Mouse (Mus musculus) left cerebral cortex, adult 9 months (tissue): Measurements from ENCODE around the gene Kcnh4.
"Not testable (repeated sequence)": the region's sequence is repeated elsewhere in the genome, so short reads cannot be mapped to it uniquely, and the experiment has no call there.

Source experiments
- DNase-seq, 2 experiments: peaks; one replicate each; pipeline ENCODE4 v3.0.0; 2022; ENCODE audit warnings: low spot score in 2 of 2

Gene Kcnh4

DNA sequence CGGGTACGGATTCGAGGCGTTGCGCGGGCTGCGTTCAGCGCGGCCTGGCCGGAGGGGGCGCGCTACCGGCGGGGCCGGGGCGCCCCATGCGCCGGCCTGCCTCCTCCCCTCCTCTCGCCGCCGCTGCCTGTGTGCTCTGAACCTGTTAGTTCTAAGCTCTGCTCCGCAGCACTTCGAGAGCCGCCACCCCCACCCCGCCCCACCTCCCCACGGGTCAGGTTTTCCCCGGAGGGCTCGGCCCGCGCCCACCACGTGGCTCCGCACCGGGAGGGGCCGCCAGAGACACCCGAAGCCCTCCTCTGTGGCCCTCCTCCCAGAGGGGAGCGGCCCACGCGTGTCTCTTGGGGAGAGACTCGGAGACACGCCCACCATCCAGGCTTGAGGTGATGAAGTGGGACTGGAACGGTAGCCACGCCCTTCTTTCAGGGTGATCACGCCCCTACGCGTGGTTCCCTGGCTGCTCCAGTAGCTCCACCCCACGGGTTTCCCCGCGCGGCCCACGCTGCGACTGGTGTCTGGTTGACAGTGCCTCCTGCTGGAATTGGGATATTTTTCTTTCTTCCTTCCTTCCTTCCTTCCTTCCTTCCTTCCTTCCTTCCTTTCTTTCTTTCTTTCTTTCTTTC, at the start of gene Kcnh4:
Kcnh4 (minus strand) TSS at position 332 of the 623 bp plus-strand sequence.
- DNase-seq = peak; percentile 89 to 93

DNA sequence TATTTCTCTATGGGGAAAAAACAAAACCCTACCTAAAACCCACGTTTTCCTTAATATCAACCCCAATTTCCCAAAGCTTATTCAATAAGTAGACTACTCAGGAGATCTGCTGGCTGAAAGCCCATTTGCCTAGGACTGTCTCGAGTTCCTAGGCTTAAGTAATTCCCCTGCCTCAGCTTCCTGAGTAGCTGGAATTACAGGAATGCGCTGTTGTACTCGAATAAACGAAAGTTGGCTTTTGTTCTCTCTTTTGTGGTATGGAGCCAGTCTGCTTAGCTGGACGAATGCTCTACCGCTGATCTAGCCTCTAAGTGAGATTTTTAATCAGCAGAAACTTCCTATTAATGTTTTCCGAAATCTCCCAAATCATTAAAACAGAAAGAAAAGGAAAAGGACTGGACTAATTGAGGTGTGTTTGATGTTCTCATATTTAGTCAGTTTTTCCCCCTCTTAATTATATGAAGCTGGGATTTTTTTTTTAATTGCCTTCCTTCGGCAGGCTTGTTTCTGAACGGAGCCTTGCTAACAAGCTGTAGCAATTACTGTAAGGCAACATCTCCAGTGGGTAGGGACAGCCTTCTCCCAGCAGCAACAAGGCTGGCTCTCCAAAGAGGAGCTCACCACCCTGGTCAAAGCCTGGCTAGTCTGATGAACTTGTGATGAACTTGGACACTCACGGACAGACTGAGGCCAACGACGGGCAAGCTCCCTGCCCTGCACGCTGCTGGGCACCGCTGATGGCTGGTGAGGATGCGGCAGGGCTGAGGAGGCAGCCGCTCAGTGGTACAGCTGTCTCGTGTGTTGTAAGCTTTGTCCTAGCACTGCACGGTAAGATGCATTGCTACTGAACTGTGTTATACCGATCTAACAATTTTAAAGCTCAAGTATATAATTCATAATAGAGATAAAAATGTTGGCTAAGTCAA, 46.9 kb upstream of the Kcnh4 start:
- no peak for DNase-seq

GRCm38 (mm10) chr11:100805535-100805934, 45.8 kb upstream of the Kcnh4 start:
- DNase-seq = no peak

DNA sequence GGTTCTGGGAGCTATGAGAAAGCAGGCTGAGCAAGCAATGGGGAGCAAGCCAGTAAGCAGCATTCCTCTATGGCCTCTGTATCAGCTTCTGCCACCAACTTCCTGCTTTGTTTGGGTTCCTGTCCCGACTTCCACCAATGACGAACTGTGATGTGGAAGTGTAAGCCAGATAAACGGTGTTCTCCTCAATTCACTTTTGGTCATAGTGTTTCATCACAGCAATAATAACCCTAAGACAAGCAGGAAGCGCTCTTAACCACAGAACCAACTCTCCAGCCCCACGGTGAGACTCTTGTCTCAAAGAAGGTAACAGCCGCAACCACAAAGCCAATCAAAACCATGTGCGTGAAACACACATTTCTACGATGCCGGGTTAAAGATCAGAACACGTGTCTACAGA, 44.7 kb upstream of the Kcnh4 start:
- DNase-seq = no peak

GRCm38 (mm10) chr11:100799426-100799825, 39.7 kb upstream of the Kcnh4 start:
- DNase-seq = no peak

- DNase-seq = no peak
These were observed 36.8 kb upstream of the Kcnh4 start for GRCm38 (mm10) chr11:100796585-100796984.

GRCm38 (mm10) chr11:100795386-100795785, 35.6 kb upstream of the Kcnh4 start:
- no peak for DNase-seq

DNA sequence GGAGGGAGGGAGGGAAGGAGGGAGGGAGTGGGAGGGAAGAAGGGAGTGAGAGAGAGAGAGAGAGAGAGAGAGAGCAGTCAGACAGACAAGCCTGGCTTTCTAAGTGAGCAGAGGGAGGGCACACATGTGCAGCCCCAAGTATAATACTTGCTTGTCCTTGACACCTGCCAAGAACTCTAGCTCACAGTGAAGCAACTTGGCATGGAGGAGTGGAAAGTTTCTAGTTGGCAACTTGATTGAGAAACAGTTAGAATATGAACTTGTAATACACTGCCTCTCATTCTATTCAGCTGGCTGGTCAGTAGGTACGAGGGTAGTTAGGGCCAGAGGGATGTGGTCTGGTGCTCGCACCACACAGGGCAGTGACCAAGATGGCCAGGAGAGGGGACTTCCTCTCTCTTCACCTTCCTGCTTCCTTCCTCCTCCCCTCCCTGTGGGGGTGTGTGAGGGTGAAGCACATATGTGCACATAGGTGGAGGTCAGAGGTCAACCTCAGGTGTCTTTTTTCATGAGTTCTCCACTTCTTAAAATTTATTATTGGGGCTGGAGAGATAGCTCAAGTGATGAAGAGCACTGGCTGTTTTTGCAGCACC, 31.8 kb upstream of the Kcnh4 start:
- DNase-seq = no peak

DNA sequence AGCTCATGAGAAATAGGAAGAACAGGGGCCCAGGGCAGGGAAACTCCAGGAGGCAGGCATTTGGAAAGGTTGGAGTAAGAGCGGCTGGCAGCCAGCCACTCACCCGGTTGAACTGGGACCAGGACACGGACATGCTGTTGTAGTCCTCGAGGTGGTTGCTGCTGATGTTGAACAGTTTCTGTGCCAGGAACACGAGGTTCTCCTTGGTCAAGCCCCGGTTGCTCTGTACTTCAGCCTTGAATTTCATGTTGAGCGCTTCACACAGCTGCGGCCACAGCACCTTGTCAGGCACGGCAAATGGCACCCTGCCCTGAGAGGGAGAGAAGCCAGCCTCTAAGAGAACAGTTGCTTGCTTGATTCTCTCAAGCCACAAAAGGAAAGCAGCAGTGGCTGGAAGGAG, 30.9 kb upstream of the Kcnh4 start:
- not testable (repeated sequence) for DNase-seq

GRCm38 (mm10) chr11:100789702-100790101, 30.0 kb upstream of the Kcnh4 start:
- DNase-seq = no peak

DNA sequence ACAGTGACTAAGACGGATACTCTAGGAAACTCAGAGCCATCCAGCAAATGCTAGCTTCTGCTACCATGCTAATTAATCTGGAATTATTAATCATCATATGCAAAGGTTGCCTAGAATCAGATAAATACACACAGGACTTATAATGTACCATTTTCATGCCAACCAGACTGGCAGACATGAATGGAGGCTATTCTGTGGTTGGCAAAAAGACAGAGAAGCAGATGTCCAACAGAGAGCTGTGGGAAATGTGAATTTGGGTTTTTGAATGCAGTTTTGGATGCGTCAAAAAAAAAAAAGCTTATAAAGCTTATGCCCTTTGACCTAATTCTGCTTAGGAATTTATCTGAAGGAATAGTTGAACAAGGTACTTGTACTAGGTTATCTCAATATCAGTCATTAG, 26.0 kb upstream of the Kcnh4 start:
- DNase-seq = no peak

DNA sequence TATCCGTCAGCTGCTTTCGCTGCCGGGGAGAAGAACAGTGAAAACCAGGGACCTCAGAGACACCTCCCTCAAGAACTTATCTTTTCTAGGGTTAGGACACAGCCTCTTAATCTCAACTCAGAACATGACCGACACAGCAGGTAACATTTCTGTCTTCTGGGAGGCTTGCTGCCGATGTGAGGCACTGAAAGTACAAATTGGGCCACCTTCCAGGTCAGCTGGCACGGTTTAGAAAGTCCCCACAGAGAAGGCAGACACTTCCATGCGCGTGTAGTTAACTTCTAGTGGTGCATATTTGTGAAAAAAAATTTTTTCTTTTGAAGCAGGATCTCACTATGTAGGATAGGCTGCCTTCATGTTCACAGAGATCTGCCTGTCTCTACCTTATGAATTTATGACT, 24.5 kb upstream of the Kcnh4 start:
- DNase-seq = no peak

DNA sequence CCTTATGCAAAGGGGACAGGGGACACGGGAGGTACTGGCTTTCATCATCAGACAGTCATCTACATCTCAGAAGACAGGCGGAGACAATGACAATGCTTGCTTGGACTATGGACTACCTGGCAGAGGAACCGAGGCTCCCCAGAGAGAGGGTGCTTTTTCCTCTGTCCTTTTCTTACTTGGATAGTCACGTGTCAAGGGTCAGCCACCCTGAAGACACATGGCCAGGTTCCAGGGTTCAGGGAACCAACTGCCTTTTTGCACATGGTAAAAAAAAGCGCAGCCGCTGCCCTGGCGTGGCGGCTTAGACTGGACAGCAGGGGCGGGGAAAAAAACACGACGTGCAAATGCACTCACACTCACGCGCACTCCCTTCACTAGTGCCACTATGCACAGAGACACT, 22.8 kb upstream of the Kcnh4 start:
- DNase-seq = no peak

GRCm38 (mm10) chr11:100781763-100782475, 22.2 kb upstream of the Kcnh4 start:
- no peak for DNase-seq

DNA sequence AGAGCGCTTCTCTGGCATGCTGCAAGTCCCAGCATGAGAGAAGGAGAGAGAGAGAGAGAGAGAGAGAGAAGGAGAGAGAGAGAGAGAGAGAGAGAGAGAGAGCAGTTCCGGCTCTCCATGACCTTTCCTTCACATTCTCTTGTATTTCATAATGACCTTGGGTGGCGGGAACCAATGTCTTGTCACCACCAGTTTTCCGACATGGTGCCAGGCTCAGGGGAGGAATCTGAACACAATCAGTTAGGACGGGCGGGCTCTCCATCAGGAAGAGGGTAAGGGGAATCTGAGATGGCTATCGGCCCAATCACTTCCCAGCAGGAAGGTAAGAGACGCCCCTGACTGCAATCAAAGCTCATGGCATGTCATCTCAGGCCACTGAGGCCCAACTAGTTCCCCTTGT, 20.5 kb upstream of the Kcnh4 start:
- DNase-seq = no peak

- no peak for DNase-seq
These were observed 18.3 kb upstream of the Kcnh4 start for GRCm38 (mm10) chr11:100778069-100778468.

- no peak for DNase-seq
These were observed 16.2 kb upstream of the Kcnh4 start for GRCm38 (mm10) chr11:100775921-100776320.

- no peak for DNase-seq
These were observed 14.5 kb upstream of the Kcnh4 start for GRCm38 (mm10) chr11:100774261-100774660.

DNA sequence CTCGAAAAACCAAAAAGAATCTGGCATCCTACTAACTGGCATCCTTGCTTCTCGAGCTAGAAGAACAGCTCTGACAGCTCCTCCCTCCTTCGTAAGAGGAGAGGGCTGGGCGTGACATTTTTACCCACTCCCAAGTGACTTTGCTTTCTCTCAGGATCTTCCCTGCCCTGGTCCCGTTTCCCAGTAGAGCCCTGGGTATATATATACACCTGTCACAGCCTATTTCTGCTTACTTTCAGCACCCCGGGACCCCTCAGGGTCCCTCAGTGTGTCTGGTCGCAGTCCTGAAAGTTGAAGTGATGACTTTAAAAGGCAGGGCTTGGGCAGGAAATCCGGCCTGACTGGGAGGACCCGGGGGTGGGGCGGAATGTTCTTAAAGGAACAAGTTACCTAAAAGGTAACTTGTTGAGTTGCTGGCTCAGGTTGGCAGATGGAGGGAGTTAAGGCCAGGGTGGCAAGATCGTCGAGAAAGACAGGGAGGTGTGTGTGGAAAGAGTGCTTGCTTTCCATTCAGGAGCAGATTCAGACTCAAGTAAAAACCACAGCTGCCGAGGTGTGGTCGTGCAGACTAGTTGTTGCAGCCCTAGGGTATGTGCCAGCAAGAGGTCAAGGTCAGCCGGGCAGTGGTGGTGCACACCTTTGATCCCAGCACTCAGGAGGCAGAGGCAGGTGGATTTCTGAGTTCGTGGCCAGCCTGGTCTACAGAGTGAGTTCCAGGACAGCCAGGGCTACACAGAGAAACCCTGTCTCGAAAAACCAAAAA, 11.1 kb upstream of the Kcnh4 start, which contains the start of gene Ghdc:
Ghdc (minus strand) TSS at position 312 of the 763 bp plus-strand sequence.
- DNase-seq = peak in 1 of 2 experiments; percentile 81

DNA sequence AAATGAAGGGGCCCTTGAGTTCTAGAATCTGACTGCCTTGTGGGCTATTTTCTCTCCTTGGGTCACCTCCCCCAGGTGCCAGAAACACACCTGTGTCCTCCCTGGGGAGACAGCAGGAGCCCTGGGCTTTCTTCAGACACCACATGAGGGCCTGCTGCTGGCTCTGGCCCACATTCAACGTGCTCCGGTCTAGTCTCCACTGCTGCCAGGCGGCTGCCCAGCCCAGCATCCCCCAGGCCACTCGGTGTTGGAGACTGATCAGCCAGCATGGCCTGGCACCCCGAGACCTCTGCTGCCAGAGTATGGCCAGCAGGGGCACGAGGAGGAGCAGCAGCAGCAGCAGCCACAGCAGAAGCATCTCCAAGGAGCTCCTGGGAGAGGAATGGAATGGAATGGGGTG, 10.2 kb upstream of the Kcnh4 start:
- no peak for DNase-seq

GRCm38 (mm10) chr11:100767871-100768270, 8.1 kb upstream of the Kcnh4 start:
- DNase-seq = no peak
